Mouse (Mus musculus) 3134 (cell line): Measurements from ENCODE around the gene Zfp428.
"Not testable (repeated sequence)": the region's sequence is repeated elsewhere in the genome, so short reads cannot be mapped to it uniquely, and the experiment has no call there.

Experiments used
- DNase-seq: peaks from one replicate; pipeline ENCODE4 v3.0.0-alpha.2; 2011; ENCODE audit warnings: low spot score; ENCODE audit not compliant: insufficient read length; ENCODE audit errors: extremely low read depth

Zfp428 gene

DNA sequence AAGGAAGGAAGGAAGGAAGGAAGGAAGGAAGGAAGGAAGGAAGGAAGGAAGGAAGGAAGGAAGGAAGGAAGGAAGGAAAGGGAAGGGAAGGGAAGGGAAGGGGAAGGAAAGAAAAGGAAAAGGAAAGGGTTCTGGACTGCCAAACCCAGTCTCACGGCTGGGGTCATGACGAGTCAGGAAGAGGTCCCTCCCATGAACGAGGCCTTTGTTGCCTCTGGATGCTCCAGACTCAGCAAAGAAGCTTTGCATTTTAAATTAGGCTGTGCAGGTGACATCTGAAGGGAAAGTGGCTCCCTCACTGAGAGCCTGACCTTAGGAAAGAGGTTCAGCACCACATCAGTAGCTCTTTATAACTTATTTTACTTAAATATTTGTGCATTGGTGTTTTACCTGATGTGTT is 12.3 kb downstream of the Zfp428 start:
- no peak for DNase-seq

GRCm38 (mm10) chr7:24520054-24520453 is 13.2 kb downstream of the Zfp428 start:
- DNase-seq = not testable (repeated sequence)

- DNase-seq = peak; percentile 56
These were observed 16.0 kb downstream of the Zfp428 start for GRCm38 (mm10) chr7:24522805-24523204.

DNA sequence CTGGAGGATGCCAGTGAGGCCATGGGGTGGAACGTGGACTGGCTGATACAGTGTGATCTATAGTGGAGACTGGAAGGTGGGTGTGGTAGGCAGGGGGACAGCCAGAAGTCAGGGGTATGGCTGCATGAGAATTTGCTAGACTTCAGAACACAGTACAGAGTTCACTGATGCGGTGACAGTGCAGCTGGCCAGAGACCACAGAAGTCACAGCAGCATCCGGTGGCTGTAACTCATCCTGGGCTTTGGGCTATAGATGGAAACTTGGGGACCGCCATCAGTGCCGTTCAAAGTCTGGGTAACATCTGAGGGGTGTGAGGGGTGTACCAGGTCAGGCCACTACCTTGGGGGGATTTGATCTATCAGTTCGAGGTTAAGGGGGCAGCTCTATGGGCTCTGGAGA is 16.9 kb downstream of the Zfp428 start:
- DNase-seq = no peak

- DNase-seq = no peak
These were observed 18.2 kb downstream of the Zfp428 start for GRCm38 (mm10) chr7:24524978-24525377.

DNA sequence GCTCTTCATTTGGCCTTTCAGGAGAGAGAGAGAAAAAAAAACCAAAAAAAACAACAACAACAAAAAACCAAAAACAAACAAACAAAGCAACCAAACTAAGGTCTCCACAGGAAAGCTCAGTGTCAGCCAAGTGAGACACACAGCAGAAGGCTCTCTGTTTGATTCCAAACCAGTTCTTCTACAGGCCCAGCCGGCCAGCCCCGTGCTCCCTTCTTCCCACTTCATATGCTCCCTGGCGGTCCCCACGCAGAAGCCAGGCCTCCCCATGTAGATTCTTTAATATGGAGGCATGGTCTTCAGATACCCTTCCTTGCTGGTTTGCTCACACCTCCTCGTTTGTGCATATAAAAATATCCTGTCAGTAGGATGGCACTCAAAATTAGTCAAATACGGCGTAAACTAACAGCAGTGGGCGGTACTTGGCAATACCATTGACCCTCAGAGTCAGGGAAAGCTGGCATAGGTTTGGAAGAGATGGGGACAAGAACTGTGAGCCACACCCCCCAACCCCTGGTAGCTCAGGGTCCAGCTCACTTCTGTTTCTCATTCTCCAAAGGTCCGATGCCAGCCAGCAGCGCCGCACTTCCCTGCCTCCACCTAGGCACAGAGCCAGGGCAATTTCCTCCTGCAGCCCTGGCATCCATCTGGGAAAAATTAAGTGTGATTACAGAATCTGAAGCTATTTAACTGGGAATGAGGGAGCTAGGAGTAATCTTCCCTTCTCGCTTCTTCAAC is 19.0 kb downstream of the Zfp428 start:
- no peak for DNase-seq

GRCm38 (mm10) chr7:24528861-24529260 is 22.1 kb downstream of the Zfp428 start:
- DNase-seq = no peak

DNA sequence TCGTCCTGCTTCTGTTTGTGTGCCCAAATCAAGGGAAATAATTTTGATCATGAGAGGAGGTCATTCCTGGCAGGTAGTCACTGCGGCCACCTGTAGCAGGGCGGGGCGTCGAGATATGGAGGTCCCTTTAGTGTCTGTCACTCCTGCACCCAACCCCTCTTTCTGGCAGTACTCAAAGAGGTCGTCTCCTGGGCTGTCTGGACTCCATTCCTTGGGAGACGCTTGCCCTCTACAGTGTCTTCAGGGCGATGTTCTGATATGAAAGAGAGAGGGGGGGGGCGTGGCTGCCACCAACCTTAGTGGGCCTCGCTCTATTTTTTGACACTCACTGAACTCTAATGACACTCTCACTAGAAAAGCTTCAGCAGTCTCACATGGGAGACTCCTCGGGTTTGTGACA is 22.8 kb downstream of the Zfp428 start:
- no peak for DNase-seq

DNA sequence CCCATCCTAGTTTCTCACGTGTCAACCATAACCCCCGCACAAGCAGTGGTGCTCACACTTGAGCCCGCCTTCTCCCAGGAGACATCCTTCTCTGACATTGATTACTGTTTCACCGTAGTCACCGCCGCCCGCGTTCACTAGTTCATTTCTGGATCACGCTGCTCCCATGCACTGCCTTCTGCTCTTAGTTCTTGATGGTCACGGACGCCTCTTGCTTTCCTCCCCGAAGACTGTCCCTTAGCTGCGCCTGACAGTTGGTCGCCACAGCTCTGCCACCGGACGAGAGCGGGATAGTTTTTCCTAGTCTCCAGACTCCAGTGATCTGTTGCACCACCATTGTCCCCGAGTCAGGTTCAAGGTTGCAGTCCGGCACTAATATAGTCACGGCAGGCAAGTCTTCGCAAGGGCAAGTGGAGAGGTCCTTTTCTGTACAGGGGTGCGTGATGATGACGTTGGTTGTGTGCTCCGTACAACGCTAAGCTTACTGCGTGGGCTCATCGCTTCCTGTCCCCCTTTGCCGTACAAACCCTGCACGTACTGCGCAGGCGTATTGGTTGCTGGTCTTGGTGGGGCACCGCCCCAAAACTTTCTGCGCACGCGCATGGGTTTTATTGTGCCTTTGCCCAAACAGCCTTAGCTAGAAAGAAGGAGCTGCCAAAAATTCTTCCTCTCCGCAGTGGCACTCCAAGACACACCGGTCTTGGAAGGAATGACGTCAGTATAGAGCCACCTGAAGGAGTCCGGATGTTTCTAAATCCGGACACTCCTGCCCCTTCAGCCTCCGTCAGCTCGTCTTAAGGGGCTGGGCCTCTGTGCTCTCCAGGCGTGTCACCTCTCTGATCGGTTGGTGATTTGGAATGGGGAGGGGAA is 23.5 kb downstream of the Zfp428 start, which contains the start of gene Irgq:
TSS of gene Irgq (plus strand) at position 628 of the 870 bp plus-strand sequence.
- DNase-seq = peak; percentile 93

GRCm38 (mm10) chr7:24531211-24531971 is 24.6 kb downstream of the Zfp428 start:
- DNase-seq = peak; percentile 78

- no peak for DNase-seq
These were observed 26.3 kb downstream of the Zfp428 start for GRCm38 (mm10) chr7:24533031-24533571.

DNA sequence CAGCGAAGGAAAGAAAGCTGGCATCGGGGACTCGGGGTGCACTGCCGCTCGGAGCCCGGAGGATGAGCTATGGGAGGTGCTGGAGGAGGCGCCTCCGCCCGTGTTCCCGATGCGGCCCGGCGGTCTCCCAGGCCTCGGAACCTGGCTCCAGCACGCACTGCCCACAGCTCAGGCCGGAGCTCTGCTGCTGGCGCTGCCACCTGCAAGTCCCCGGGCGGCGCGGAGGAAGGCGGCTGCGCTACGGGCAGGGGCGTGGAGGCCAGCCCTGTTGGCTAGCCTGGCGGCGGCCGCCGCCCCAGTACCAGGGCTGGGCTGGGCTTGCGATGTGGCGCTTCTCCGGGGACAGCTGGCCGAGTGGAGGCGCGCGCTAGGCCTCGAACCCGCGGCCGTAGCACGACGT is 27.0 kb downstream of the Zfp428 start:
- no peak for DNase-seq

- no peak for DNase-seq
These were observed 27.5 kb downstream of the Zfp428 start for GRCm38 (mm10) chr7:24534301-24534700.

DNA sequence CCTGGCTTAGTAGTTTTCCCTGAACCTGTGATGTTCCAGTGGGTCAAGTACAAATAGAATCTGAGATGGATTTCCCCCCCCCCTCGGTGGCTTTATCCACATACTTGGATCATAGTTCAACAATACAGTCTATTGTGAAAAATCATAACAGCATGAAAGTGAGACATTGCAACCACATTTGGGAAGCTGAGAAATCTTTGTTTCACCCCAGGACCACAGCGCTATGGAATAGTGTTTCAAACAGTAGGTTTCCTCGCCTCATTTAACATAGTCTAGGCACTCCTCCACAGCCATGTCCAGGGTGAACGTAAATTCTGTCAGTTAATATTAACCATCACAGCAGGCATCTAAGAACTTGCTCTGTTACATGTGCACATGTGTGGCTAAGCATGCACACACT is 30.3 kb downstream of the Zfp428 start:
- DNase-seq = no peak

- DNase-seq = no peak
These were observed 30.8 kb downstream of the Zfp428 start for GRCm38 (mm10) chr7:24537591-24537990.

GRCm38 (mm10) chr7:24538154-24538553 is 31.3 kb downstream of the Zfp428 start:
- no peak for DNase-seq

GRCm38 (mm10) chr7:24538701-24539100 is 31.9 kb downstream of the Zfp428 start:
- no peak for DNase-seq

DNA sequence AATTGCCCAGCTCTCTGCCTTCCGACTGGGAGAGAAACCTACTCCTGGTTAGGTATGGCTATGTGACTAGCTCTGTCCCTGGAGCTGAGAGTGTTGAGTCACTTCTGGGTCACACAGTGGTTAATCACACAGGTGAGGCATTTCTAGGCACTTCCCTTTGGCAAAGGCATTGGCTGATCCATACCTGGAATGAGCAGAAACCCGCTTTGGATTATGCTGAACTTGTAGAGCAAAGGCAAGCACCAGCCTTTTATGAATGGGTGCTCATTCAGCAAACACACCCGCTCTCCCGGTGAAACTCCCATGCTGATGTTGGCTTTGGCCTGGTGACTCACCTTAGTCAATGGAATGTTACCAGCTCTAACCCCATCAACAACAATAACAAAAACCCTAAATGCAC is 32.9 kb downstream of the Zfp428 start:
- no peak for DNase-seq

- no peak for DNase-seq
These were observed 37.7 kb downstream of the Zfp428 start for GRCm38 (mm10) chr7:24544506-24544905.

- DNase-seq = no peak
These were observed 39.3 kb downstream of the Zfp428 start, which contains the start of the genes Pinlyp and Xrcc1 for GRCm38 (mm10) chr7:24546068-24546614. Pinlyp (minus strand) TSS chr7:24546118. Xrcc1 (plus strand) TSS chr7:24546289.
